Mouse (Mus musculus): ENCODE data around the gene Rfc5.

DNA sequence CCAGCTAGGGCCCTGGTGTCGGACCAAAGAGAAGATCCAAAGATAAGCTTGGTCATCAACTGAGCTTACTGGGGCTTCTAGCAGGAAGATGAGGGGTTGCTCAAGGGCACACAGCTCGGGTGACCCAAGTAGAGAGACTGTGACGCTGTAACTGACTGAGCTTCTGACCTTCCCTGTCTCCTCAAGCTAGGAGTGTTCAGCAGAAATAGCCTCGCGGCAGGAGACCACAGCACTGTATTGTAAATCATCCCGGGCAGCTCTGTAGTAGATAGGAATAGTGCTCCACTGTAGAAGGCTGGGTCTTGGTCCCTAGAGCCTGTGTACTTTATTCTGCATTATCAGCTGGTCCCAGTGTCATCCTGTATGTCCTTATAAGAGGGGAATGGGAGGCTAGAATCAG is 47.0 kb downstream of the Rfc5 start:
- TF ChIP-seq EP300 (IDR thresholded peaks at IDR 0.05; ENCODE audit: low read depth), result no peak
- TF ChIP-seq CTCF (IDR thresholded peaks at IDR 0.05; ENCODE audit: low read depth), result no peak

Measured in liver, postnatal 0 days (tissue).